Mouse (Mus musculus) liver, embryonic 11.5 days (tissue): ENCODE data around the gene Osbp2. TPM values are rescaled to one million over a fixed set of nuclear protein-coding genes. Genes with fewer than 3 reads are reported as not detected.

Experiments
- ATAC-seq: fragments of 200-750 bp; cut with Nextera tagmentation; replicated peaks from 2 replicates; pipeline ENCODE4 v1.8.0; 2017; ENCODE audit warnings: moderate number of reproducible peaks, mild to moderate bottlenecking, moderate TSS enrichment, moderate library complexity; ENCODE audit not compliant: low FRiP score
- DNase-seq: peaks from one replicate; pipeline ENCODE4 v3.0.0-alpha.2; 2017; ENCODE audit warnings: low spot score
- H3K27ac ChIP-seq: fragments of 300-500 bp; sonication (generic); 2 replicates; pipeline ENCODE4 v1.5.1; 2014; ENCODE audit warnings: mild to moderate bottlenecking, low read depth, low read length, control low read depth
- H3K27me3 ChIP-seq: fragments of 300-500 bp; sonication (generic); replicated peaks from 2 replicates; pipeline ENCODE4 v1.6.1; 2014; ENCODE audit warnings: low read length, mixed read lengths; ENCODE audit not compliant: control insufficient read depth, insufficient read depth
- H3K36me3 ChIP-seq: fragments of 300-500 bp; sonication (generic); 2 replicates; pipeline ENCODE4 v1.6.1; 2014; ENCODE audit warnings: mild to moderate bottlenecking, low read length, moderate library complexity, mixed read lengths; ENCODE audit not compliant: control insufficient read depth, insufficient read depth
- H3K4me1 ChIP-seq: fragments of 300-500 bp; sonication (generic); replicated peaks from 2 replicates; pipeline ENCODE4 v1.6.1; 2014; ENCODE audit warnings: low read length, mixed read lengths; ENCODE audit not compliant: control insufficient read depth, insufficient read depth
- H3K4me2 ChIP-seq: fragments of 300-500 bp; sonication (generic); 2 replicates; pipeline ENCODE4 v1.6.1; 2014; ENCODE audit warnings: mild to moderate bottlenecking, control low read depth, moderate library complexity
- H3K4me3 ChIP-seq: fragments of 300-500 bp; sonication (generic); 2 replicates; pipeline ENCODE4 v1.5.1; 2014; ENCODE audit warnings: low read depth, low read length, control low read depth
- H3K9ac ChIP-seq: fragments of 300-500 bp; sonication (generic); 2 replicates; pipeline ENCODE4 v1.6.1; 2014; ENCODE audit warnings: low read depth, low read length, control low read depth
- H3K9me3 ChIP-seq: fragments of 300-500 bp; sonication (generic); 2 replicates; pipeline ENCODE4 v1.6.1; 2016; ENCODE audit warnings: low read length, inconsistent platforms, mixed read lengths; ENCODE audit not compliant: control insufficient read depth
- WGBS: fragments of 180-500 bp; shearing (Covaris S2); extraction: QIAGEN DNeasy Blood & Tissue Kit; methylation state at CpG from one replicate; pipeline ENCODE4 v1.1.7; 2014; 5-methylcytosine and 5-hydroxymethylcytosine counted together
- polyA plus RNA-seq: library from polyadenylated mRNA; unstranded; fragments of >200 nt; fragmentation: Nextera tagmentation; extraction: Ambion mirVana; gene quantifications from 2 replicates; pipeline ENCODE4 v1.2.1, GENCODE M21; 2014

The Osbp2 gene
- polyA plus RNA-seq, 1 experiment from 2014 or later = 0.38 TPM

GRCm38 (mm10) chr11:3854156-3854555 lies 9.5 kb downstream of the Osbp2 start:
- no peaks in the 10 kb centered on the region for H3K36me3 ChIP-seq
- H3K4me3 ChIP-seq = no peak overlapping the region
- H3K4me1 ChIP-seq = no peaks in the 10 kb centered on the region
- H3K9me3 ChIP-seq = no peaks in the 10 kb centered on the region
- H3K27me3 ChIP-seq = no peaks in the 10 kb centered on the region
- H3K4me2 ChIP-seq = no peak overlapping the region
- no peak overlapping the region for H3K27ac ChIP-seq
- 83% methylated on average over 3 of the region's 3 CpGs for WGBS
- no peak for DNase-seq
- no peak for ATAC-seq
- H3K9ac ChIP-seq = no peak overlapping the region

- 80% methylated on average over 5 of the region's 5 CpGs for WGBS
- DNase-seq (no peak), ATAC-seq (no peak)
- H3K4me3 ChIP-seq = no peak overlapping the region
- no peak overlapping the region for H3K4me2 ChIP-seq
- H3K4me1 ChIP-seq = no peaks in the 10 kb centered on the region
- no peak overlapping the region for H3K9ac ChIP-seq
- no peaks in the 10 kb centered on the region for H3K9me3 ChIP-seq
- H3K36me3 ChIP-seq = no peaks in the 10 kb centered on the region
- H3K27me3 ChIP-seq = no peaks in the 10 kb centered on the region
- H3K27ac ChIP-seq = no peak overlapping the region
These were observed 10.1 kb downstream of the Osbp2 start for GRCm38 (mm10) chr11:3853481-3854034.

DNA sequence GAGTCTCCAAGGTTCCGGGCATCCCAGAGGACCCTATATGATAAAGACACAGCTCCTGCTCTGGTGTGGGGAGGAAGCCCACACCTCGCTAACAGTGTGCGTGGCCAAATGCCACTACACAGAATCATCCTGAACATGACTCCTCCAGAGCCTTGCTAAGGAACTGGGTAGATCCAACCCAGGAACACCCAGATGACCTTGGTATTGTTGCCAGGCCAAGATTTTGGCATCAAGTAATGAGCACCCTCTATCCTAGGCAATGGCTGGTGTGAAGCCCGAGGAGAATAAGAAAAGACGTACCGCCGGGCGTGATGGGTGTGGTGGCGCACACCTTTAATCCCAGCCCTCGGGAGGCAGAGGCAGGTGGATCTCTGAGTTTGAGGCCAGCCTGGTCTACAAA lies 10.7 kb downstream of the Osbp2 start:
- H3K27ac ChIP-seq = no peak overlapping the region
- H3K27me3 ChIP-seq = no peaks in the 10 kb centered on the region
- DNase-seq = no peak
- H3K4me2 ChIP-seq = no peak overlapping the region
- H3K4me3 ChIP-seq = no peak overlapping the region
- 89% methylated on average over 10 of the region's 10 CpGs for WGBS
- H3K9ac ChIP-seq = no peak overlapping the region
- ATAC-seq = no peak
- H3K9me3 ChIP-seq = no peaks in the 10 kb centered on the region
- H3K4me1 ChIP-seq = no peaks in the 10 kb centered on the region
- H3K36me3 ChIP-seq = no peaks in the 10 kb centered on the region

DNA sequence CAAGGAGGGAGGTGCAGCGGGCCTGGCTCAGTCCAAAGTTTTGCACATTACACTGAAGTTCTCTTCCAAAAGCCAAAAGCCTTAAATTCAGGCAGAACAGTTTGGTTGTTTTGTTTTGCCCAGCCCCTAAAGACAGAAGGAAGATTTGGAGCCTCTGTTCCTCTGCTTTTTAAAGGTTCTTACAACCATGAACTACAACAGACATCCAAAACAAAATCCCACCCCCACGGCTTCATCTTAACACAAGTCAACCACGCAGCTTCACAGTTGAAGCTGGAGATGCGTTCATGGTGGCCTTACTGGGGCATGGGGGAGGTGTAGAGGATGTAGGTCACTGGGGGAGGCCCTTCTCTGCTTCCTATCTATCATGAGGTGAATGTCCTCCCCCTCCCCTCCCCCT lies 11.8 kb downstream of the Osbp2 start:
- no peak overlapping the region for H3K4me2 ChIP-seq
- DNase-seq = no peak
- ATAC-seq = no peak
- no peaks in the 10 kb centered on the region for H3K36me3 ChIP-seq
- WGBS = 64% methylated on average over 4 of the region's 4 CpGs
- H3K4me1 ChIP-seq = no peaks in the 10 kb centered on the region
- no peaks in the 10 kb centered on the region for H3K27me3 ChIP-seq
- H3K9ac ChIP-seq = no peak overlapping the region
- H3K4me3 ChIP-seq = no peak overlapping the region
- no peak overlapping the region for H3K27ac ChIP-seq
- H3K9me3 ChIP-seq = no peaks in the 10 kb centered on the region

DNA sequence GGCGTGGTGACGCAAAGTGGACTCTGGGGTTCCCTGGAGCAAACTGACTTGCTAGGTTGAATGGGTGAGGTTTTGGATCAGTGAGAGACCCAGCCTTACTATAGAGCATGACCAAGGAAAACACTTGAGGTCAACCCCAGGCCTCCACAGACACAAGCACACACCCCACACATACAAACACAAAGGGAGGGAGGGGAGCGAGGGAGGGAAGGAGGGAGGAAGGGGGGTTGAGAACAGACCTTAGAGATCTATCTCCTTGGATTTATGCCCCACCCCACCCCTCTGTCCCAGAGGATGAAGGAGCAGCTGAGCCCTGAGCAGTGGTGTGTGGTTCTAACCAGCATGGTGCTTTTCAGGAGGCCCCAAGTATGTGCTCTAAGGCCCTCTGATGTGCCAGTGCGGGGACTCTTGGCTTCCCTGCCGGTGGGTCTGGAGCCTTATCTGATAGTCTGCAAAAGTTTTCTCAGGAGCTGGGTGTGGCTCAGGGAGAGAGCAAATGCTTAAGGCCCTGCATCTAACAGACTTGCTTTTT lies 12.9 kb downstream of the Osbp2 start:
- H3K9ac ChIP-seq = no peak overlapping the region
- WGBS = 58% methylated on average over 5 of the region's 5 CpGs
- no peaks in the 10 kb centered on the region for H3K36me3 ChIP-seq
- H3K4me3 ChIP-seq = no peak overlapping the region
- ATAC-seq = no peak
- H3K27me3 ChIP-seq = no peaks in the 10 kb centered on the region
- no peaks in the 10 kb centered on the region for H3K4me1 ChIP-seq
- H3K27ac ChIP-seq = no peak overlapping the region
- no peak overlapping the region for H3K4me2 ChIP-seq
- no peaks in the 10 kb centered on the region for H3K9me3 ChIP-seq
- no peak for DNase-seq

DNA sequence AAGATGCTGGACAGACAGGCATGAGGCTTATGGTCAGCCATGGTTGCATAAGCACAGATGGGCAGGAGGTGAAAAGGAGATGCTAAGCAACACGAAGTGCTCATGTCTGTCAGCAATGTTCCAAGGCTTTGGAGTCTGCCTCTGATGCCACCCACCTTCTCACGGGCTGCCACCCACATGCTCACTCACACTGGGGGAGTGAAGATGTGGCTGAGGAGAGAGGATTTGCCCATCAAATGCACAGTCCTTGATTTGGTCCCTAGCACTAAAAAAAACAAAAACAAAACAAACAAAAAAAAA lies 13.4 kb downstream of the Osbp2 start:
- Histone ChIP-seq H3K4me2 (no peak overlapping the region), H3K36me3 (no peaks in the 10 kb centered on the region), H3K27ac (no peak overlapping the region), H3K4me1 (no peaks in the 10 kb centered on the region), H3K9me3 (no peaks in the 10 kb centered on the region), H3K27me3 (no peaks in the 10 kb centered on the region), H3K4me3 (no peak overlapping the region), H3K9ac (no peak overlapping the region)
- ATAC-seq = no peak
- DNase-seq = no peak
- WGBS = 69% methylated on average over 2 of the region's 2 CpGs

DNA sequence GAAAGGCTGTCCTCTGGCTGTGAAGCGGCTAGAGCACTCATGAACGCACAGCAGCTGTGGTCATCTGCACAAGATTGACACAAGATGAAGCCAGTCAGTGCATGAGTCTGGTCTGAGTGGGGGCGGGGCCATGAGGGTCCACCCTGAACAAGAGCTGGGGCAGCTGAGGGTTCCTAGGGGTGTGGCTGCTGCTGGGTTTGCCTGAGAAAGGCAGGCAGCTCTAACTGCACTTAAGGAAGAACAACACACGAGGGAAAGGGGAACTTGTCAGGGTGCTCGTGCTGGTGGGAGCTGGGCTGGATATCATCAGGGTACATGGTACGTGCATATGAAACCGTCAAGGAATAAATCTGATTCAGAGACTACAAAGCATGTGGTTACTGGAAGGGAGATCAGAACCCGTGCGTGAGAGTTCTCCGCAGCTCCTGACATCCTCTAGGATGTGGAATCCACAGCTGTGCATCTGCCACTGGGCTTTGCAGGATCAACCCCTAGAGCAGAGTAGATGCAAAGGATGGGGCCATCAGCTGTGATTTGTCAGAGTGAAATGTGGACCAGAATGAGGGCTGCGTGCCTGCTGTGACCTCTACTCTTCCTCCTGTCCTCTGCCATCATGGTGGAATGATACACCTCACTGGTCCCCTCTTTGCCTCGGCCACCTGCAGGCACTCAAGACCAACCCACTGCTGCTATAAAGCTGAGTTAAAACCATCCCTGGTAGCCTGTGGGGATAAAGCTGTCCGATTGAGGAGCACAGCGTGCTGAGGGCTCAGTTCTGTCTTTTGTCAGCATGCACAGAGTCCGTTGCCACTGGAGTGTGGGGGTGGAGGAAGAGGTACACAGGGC lies 14.0 kb downstream of the Osbp2 start:
- DNase-seq (no peak), ATAC-seq (no peak)
- H3K9me3 ChIP-seq = no peaks in the 10 kb centered on the region
- WGBS = 78% methylated on average over 15 of the region's 15 CpGs
- no peaks in the 10 kb centered on the region for H3K36me3 ChIP-seq
- H3K4me3 ChIP-seq = no peak overlapping the region
- H3K9ac ChIP-seq = no peak overlapping the region
- no peak overlapping the region for H3K4me2 ChIP-seq
- H3K4me1 ChIP-seq = no peaks in the 10 kb centered on the region
- no peak overlapping the region for H3K27ac ChIP-seq
- H3K27me3 ChIP-seq = no peaks in the 10 kb centered on the region

GRCm38 (mm10) chr11:3846351-3846750 lies 17.4 kb downstream of the Osbp2 start:
- ATAC-seq = no peak
- no peak for DNase-seq
- H3K4me3 ChIP-seq = no peak overlapping the region
- no peaks in the 10 kb centered on the region for H3K4me1 ChIP-seq
- no peaks in the 10 kb centered on the region for H3K36me3 ChIP-seq
- H3K27ac ChIP-seq = no peak overlapping the region
- H3K9me3 ChIP-seq = no peaks in the 10 kb centered on the region
- WGBS = 67% methylated on average over 2 of the region's 2 CpGs
- no peak overlapping the region for H3K4me2 ChIP-seq
- no peak overlapping the region for H3K9ac ChIP-seq
- H3K27me3 ChIP-seq = no peaks in the 10 kb centered on the region
